Mouse (Mus musculus) bone marrow, adult 2 months (tissue): ENCODE results near the gene Mtfr2. TPM values are rescaled to one million over a fixed set of nuclear protein-coding genes. Genes with fewer than 3 reads are reported as not detected.

Source experiments
- H3K27ac ChIP-seq: fragments of 200-500 bp; 2 replicates; pipeline ENCODE4 v1.5.1; 2012; ENCODE audit warnings: low read depth, mild to moderate bottlenecking, control low read depth, inconsistent platforms, low read length; ENCODE audit not compliant: control insufficient read depth, poor library complexity, insufficient read depth
- H3K4me1 ChIP-seq: fragments of 200-500 bp; 2 replicates; pipeline ENCODE4 v1.6.1; 2011; ENCODE audit warnings: low read length; ENCODE audit not compliant: control insufficient read depth, insufficient read depth
- H3K4me3 ChIP-seq: fragments of 200-500 bp; replicated peaks from 2 replicates; pipeline ENCODE3; 2011; ENCODE audit warnings: mild to moderate bottlenecking, low read depth, low read length, control low read depth; ENCODE audit not compliant: control insufficient read depth
- CTCF ChIP-seq: fragments of 200-500 bp; IDR thresholded peaks from 2 replicates; pipeline ENCODE4 v1.5.1; 2011; ENCODE audit warnings: low read length, control low read depth; ENCODE audit not compliant: control insufficient read depth, insufficient read depth
- POLR2A ChIP-seq: fragments of 200-500 bp; IDR thresholded peaks from 2 replicates; pipeline ENCODE4 v1.6.1; 2011; ENCODE audit warnings: low read depth, mild to moderate bottlenecking, control low read depth, low read length, borderline replicate concordance; ENCODE audit not compliant: control insufficient read depth
- WGBS: fragments of 180-500 bp; shearing (Covaris S2); methylation state at CpG from one replicate; pipeline ENCODE4 v1.1.7; 2018; 5-methylcytosine and 5-hydroxymethylcytosine counted together
- polyA plus RNA-seq: library from polyadenylated mRNA; stranded (reverse); fragments of >200 nt; gene quantifications from 2 replicates; pipeline ENCODE4 v1.2.4, GENCODE M21; 2011; ENCODE audit warnings: low replicate concordance; ENCODE audit not compliant: missing spikeins, insufficient read depth, insufficient read length

The Mtfr2 gene
- polyA plus RNA-seq, 1 experiment: 17.4 TPM

GRCm38 (mm10) chr10:20313447-20313846 lies 34.1 kb upstream of the Mtfr2 start:
- WGBS: 29% methylated on average over 13 of the region's 13 CpGs
- Histone ChIP-seq H3K4me1 (no peaks in the 10 kb centered on the region; the same call in 1 of the 2 replicates), H3K4me3 (peak overlapping the region; percentile 62), H3K27ac (peak overlapping the region; percentile 36; the same call in 1 of the 2 replicates)
- no peak for TF ChIP-seq CTCF
- no peak for TF ChIP-seq POLR2A

GRCm38 (mm10) chr10:20313941-20314340 lies 33.6 kb upstream of the Mtfr2 start:
- peak overlapping the region; percentile 15 for H3K4me3 ChIP-seq
- 33% methylated on average over 4 of the region's 4 CpGs for WGBS

DNA sequence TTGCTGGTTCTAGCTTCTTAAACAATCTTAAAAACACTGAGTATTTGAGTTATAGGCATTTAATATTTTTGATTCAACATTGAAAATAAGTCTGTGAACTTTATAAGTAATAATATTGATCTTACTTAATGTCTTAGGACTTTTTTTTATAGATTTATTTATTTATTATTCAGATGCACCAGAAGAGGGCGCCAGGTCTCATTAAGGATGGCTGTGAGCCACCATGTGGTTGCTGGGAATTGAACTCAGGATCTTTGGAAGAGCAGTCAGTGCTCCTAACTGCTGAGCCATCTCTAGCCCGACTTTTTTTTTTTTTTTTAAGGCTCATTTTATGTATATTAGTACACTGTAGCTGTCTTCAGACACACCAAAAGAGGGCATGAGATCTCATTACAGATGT lies 32.8 kb upstream of the Mtfr2 start:
- no peak overlapping the region for H3K4me3 ChIP-seq
- H3K4me1 ChIP-seq: no peaks in the 10 kb centered on the region; the same call in 1 of the 2 replicates

More at GRCm38 (mm10) chr10:20313941-20314340, 33.6 kb upstream of the Mtfr2 start:
- H3K27ac ChIP-seq: no peak overlapping the region
- H3K4me1 ChIP-seq: no peaks in the 10 kb centered on the region; the same call in 1 of the 2 replicates
- TF ChIP-seq POLR2A: no peak
- TF ChIP-seq CTCF: no peak

DNA sequence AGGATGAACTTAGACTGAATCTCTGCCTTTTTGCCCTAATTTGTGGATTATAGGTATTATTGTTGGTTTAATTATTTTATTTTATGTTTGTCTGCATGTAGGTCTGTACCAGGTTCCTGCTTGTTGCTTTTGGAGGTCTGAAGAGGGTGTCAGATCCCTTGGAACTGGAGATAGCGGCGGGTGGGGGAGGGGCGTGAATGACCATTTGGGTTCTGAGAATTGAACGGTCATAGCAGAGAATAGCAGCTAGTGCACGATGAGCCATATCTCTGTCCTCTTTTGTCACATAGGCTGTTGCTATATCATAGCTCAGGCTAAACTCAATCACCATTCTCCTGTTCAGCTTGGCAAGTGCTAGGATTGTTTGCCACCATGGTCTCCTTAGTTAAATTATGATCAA lies 30.1 kb upstream of the Mtfr2 start:
- Histone ChIP-seq H3K27ac (no peak overlapping the region), H3K4me3 (no peak overlapping the region), H3K4me1 (no peaks in the 10 kb centered on the region)
- whole genome bisulfite sequencing: 70% methylated on average over 5 of the region's 5 CpGs
- TF ChIP-seq CTCF (no peak), POLR2A (no peak)

More for the DNA sequence above, 32.8 kb upstream of the Mtfr2 start:
- 22% methylated on average over 2 of the region's 2 CpGs for WGBS
- H3K27ac ChIP-seq: no peak overlapping the region
- TF ChIP-seq POLR2A (no peak), CTCF (0 out of 2 replicates have a peak, but pooled peaks have one; percentile 9)

DNA sequence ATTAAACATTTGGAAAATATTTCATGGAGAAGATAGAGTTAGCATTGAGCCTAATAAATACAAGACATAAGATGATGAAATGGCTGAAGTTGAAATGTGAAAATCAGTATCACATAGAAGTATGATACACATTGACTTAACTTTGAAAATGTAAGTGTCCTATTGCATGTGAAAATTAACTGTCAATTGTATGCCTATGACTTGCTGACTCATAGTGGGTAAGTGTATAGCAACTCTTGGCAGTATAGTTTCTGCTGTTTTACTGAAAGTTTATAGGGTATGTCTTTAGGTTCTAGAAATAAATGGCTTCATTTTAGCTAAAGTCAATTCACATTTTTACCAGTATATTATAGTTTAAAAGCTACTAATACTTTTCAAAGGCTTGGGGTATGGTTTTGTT lies 21.3 kb upstream of the Mtfr2 start:
- H3K4me3 ChIP-seq: no peak overlapping the region
- no peaks in the 10 kb centered on the region for H3K4me1 ChIP-seq
- no peak for TF ChIP-seq POLR2A
- TF ChIP-seq CTCF: no peak
- no peak overlapping the region for H3K27ac ChIP-seq

DNA sequence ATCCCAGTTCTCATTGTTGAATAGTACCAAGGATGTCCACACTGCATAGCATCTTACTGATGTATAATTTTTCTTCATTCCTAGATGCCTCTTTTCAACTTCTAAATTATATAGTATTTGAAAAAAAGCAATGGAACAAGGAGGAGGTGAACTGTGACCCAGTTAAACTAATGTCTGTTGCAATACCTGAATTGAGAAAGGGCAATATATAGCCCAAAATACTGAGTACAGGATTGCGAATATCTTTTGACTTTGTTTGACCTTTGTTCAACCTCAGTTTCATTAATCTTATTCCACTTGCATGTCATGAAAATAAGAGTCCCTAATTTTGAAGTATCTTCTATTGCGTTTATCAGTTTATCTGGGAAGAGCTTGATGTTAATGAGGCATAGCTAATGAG lies 16.3 kb upstream of the Mtfr2 start:
- Histone ChIP-seq H3K27ac (no peak overlapping the region), H3K4me1 (no peaks in the 10 kb centered on the region), H3K4me3 (no peak overlapping the region)
- 82% methylated on average over 2 of the region's 2 CpGs for WGBS
- TF ChIP-seq CTCF (no peak), POLR2A (no peak)

DNA sequence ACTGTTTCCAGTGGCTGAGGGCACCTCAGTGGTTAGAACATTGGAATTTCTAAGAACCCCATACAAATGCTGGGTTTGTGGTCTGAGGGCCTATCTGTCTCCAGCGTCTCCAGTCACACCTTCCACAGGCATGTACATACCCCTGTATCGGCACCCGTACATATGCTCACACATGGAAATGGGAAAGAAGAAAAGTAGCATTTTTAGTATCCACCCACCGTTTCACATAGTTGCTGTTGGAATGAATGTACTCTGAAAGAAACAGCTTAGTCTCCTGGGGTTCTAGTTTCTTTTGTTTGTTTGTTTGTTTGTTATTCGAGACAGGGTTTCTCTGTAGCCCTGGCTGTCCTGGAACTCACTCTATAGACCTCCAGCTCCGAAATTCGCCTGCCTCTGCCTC lies 9.7 kb upstream of the Mtfr2 start:
- no peak for TF ChIP-seq POLR2A
- no peak for TF ChIP-seq CTCF
- WGBS: 90% methylated on average over 7 of the region's 7 CpGs
- no peak overlapping the region for H3K4me3 ChIP-seq

DNA sequence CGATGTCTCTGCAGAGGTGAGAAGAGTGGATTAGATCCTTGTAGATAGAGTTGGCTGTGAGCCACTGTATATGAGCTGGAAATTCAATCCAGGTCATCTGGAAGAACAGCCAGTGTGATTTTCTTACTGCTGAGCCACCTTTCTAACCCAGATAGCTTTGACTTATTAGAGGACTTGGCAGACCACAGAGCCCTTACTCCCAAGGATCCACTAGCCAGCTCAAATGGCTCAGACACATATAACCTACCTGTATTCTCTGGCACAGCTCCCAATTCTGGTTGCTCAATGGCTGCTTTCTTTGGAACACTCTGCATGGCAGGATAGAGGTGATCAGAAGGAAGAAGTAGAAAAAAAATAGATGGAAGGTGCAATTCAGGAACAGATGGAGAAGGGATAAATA lies 1.8 kb upstream of the Mtfr2 start:
- no peak for TF ChIP-seq CTCF
- no peak for TF ChIP-seq POLR2A
- WGBS: 69% methylated on average over 1 of the region's 1 CpGs
- no peak overlapping the region for H3K4me3 ChIP-seq
- no peaks in the 10 kb centered on the region for H3K4me1 ChIP-seq
- H3K27ac ChIP-seq: no peak overlapping the region

More for the DNA sequence above, 9.7 kb upstream of the Mtfr2 start:
- Histone ChIP-seq H3K27ac (no peak overlapping the region), H3K4me1 (no peaks in the 10 kb centered on the region)

- no peak overlapping the region for H3K4me3 ChIP-seq
- TF ChIP-seq POLR2A: no peak
- H3K27ac ChIP-seq: no peak overlapping the region
- 4% methylated on average over 2 of the region's 2 CpGs for WGBS
- H3K4me1 ChIP-seq: no peaks in the 10 kb centered on the region; the same call in 1 of the 2 replicates
Measured at GRCm38 (mm10) chr10:20348894-20349293, 1.3 kb downstream of the Mtfr2 start.
